Mouse (Mus musculus) spleen, postnatal 10 days (tissue): ENCODE data around the gene Actl6a.

Experiments
- DNase-seq, 2 experiments: peaks; one replicate each; pipeline ENCODE4 v3.0.0; 2021 to 2022; ENCODE audit warnings: low spot score in 2 of 2

The Actl6a gene

GRCm38 (mm10) chr3:32749820-32750579, 43.9 kb downstream of the Actl6a start:
- DNase-seq: no peak

- no peak for DNase-seq
Observed at GRCm38 (mm10) chr3:32754384-32754915, 48.4 kb downstream of the Actl6a start.

- DNase-seq: no peak
Observed at GRCm38 (mm10) chr3:32759212-32759611, 53.1 kb downstream of the Actl6a start.

GRCm38 (mm10) chr3:32762962-32763361, 56.9 kb downstream of the Actl6a start:
- no peak for DNase-seq

- DNase-seq: no peak
Observed at GRCm38 (mm10) chr3:32763902-32764301, 57.8 kb downstream of the Actl6a start.

GRCm38 (mm10) chr3:32770781-32771180, 64.7 kb downstream of the Actl6a start:
- DNase-seq: no peak
